8 mouse cellular contexts compared by ENCODE assay signal in the genomic region with DNA sequence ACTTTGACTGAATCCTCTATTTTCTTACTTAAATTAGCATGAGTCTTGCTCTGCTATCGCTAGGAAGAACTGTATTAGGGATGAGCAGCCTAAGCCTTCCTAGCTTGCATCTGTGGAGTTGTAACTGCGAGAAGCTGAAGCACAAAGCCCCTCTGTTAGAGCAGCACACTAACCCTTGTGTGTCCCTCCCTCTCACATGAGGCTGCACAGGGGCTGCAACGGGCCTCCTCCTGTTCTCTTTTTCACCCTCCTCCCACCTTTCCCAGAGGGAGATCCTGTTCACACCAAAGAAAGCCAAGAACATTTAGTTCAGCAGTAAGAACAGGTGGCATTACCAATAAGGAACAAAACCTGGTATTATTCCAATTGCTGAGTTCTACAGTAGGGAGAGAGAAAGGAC. TPM values are rescaled to one million over a fixed set of nuclear protein-coding genes. Genes with fewer than 3 reads are reported as not detected.
DNase-seq lines count a peak whose midpoint lies in the region; ATAC-seq lines count a peak whose summit lies in the region.

No protein-coding gene starts in this region.

- no peaks in the 10 kb centered on the region for H3K27me3 ChIP-seq in midbrain, embryonic 12.5 days
- H3K27me3 ChIP-seq in midbrain, embryonic 15.5 days (replicated peaks) = no peaks in the 10 kb centered on the region
- no peaks in the 10 kb centered on the region for H3K27me3 ChIP-seq in embryonic facial prominence, embryonic 12.5 days
- no peaks in the 10 kb centered on the region for H3K27me3 ChIP-seq in heart, embryonic 11.5 days (ENCODE audit: control insufficient read depth, insufficient read depth, low read length)

- no peaks in the 10 kb centered on the region for H3K9me3 ChIP-seq in midbrain, embryonic 12.5 days
- H3K9me3 ChIP-seq in midbrain, embryonic 15.5 days = no peaks in the 10 kb centered on the region
- no peaks in the 10 kb centered on the region for H3K9me3 ChIP-seq in embryonic facial prominence, embryonic 12.5 days
- no peaks in the 10 kb centered on the region for H3K9me3 ChIP-seq in heart, embryonic 11.5 days (replicated peaks; ENCODE audit: control insufficient read depth, low read length)

- 0 out of 2 replicates have a peak overlapping the region, but pooled peaks have one; percentile 5 for H3K27ac ChIP-seq in midbrain, embryonic 12.5 days (replicated peaks)
- no peak overlapping the region for H3K27ac ChIP-seq in midbrain, embryonic 15.5 days
- H3K27ac ChIP-seq in embryonic facial prominence, embryonic 12.5 days = no peak overlapping the region
- no peak overlapping the region for H3K27ac ChIP-seq in heart, embryonic 11.5 days (ENCODE audit: low read depth, low read length)

- no peaks in the 10 kb centered on the region for H3K36me3 ChIP-seq in midbrain, embryonic 12.5 days
- H3K36me3 ChIP-seq in midbrain, embryonic 15.5 days (replicated peaks) = no peaks in the 10 kb centered on the region
- H3K36me3 ChIP-seq in embryonic facial prominence, embryonic 12.5 days = no peaks in the 10 kb centered on the region
- no peaks in the 10 kb centered on the region for H3K36me3 ChIP-seq in heart, embryonic 11.5 days (ENCODE audit: control insufficient read depth, insufficient read depth, low read length)

- H3K4me2 ChIP-seq in midbrain, embryonic 12.5 days (replicated peaks) = no peak overlapping the region
- no peak overlapping the region for H3K4me2 ChIP-seq in midbrain, embryonic 15.5 days
- no peak overlapping the region for H3K4me2 ChIP-seq in embryonic facial prominence, embryonic 12.5 days (replicated peaks)
- H3K4me2 ChIP-seq in heart, embryonic 11.5 days = no peak overlapping the region

- H3K4me3 ChIP-seq in midbrain, embryonic 12.5 days = no peak overlapping the region
- no peak overlapping the region for H3K4me3 ChIP-seq in midbrain, embryonic 15.5 days
- no peak overlapping the region for H3K4me3 ChIP-seq in embryonic facial prominence, embryonic 12.5 days
- no peak overlapping the region for H3K4me3 ChIP-seq in heart, embryonic 11.5 days (ENCODE audit: low read depth, low read length)

- peak; percentile 84 for DNase-seq in layer of hippocampus, adult 9-11 months
- DNase-seq in skeletal muscle tissue, adult 2 months (ENCODE audit: low read depth, low spot score) = peak; percentile 75
- DNase-seq in thymus, postnatal 36 days = no peak

- no peak for ATAC-seq in midbrain, embryonic 12.5 days (ENCODE audit: low FRiP score, low read depth)
- no peak for ATAC-seq in midbrain, embryonic 15.5 days (replicated peaks)
- ATAC-seq in embryonic facial prominence, embryonic 12.5 days (ENCODE audit: insufficient number of reproducible peaks, insufficient read depth, low FRiP score, low TSS enrichment) = 0 out of 2 replicates have a peak, but pooled peaks have one; percentile 67
- no peak for ATAC-seq in heart, embryonic 11.5 days (replicated peaks; ENCODE audit: insufficient number of reproducible peaks, low FRiP score, low TSS enrichment)
- ATAC-seq in erythroid progenitor cell, adult 5-6 weeks (replicated peaks; ENCODE audit: low FRiP score, poor library complexity, severe bottlenecking) = no peak

- 24% methylated on average over 3 of the region's 3 CpGs for WGBS in midbrain, embryonic 12.5 days
- WGBS in midbrain, embryonic 15.5 days = 35% methylated on average over 3 of the region's 3 CpGs
- WGBS in embryonic facial prominence, embryonic 12.5 days = 22% methylated on average over 3 of the region's 3 CpGs
- 46% methylated on average over 3 of the region's 3 CpGs for WGBS in heart, embryonic 11.5 days (ENCODE audit: insufficient replicate concordance)

- no peak overlapping the region; the same call in 1 of the 2 replicates for H3K9ac ChIP-seq in midbrain, embryonic 12.5 days (replicated peaks)
- H3K9ac ChIP-seq in midbrain, embryonic 15.5 days = no peak overlapping the region
- H3K9ac ChIP-seq in embryonic facial prominence, embryonic 12.5 days = no peak overlapping the region
- H3K9ac ChIP-seq in heart, embryonic 11.5 days (ENCODE audit: low read depth, low read length) = no peak overlapping the region

- H3K4me1 ChIP-seq in midbrain, embryonic 12.5 days = peaks cover 10% of the 10 kb centered on the region
- H3K4me1 ChIP-seq in midbrain, embryonic 15.5 days = no peaks in the 10 kb centered on the region
- no peaks in the 10 kb centered on the region for H3K4me1 ChIP-seq in embryonic facial prominence, embryonic 12.5 days
- peaks cover 12% of the 10 kb centered on the region for H3K4me1 ChIP-seq in heart, embryonic 11.5 days (ENCODE audit: control insufficient read depth, insufficient read depth, low read length)

RNA-seq across cellular contexts. Expression of gene Usp54, which starts 45.1 kb away (rescaled TPM):
- 16.6 and 18.6 TPM in 2 replicates for polyA plus RNA-seq in midbrain, embryonic 12.5 days (2016; fragmentation: Nextera tagmentation; extraction: Ambion mirVana)
- 13.4 and 14.5 TPM in 2 replicates for polyA plus RNA-seq in midbrain, embryonic 15.5 days (2015; fragmentation: Nextera tagmentation; extraction: Ambion mirVana)
- polyA plus RNA-seq in embryonic facial prominence, embryonic 12.5 days (2016; fragmentation: Nextera tagmentation; extraction: Ambion mirVana) = 10.6 and 11.1 TPM in 2 replicates
- 5.4 and 7.2 TPM in 2 replicates for polyA plus RNA-seq in heart, embryonic 11.5 days (2014; fragmentation: Nextera tagmentation; extraction: Ambion mirVana)
- total RNA-seq in erythroid progenitor cell, adult 5-6 weeks (2015; ENCODE audit: low replicate concordance) = 4.0 and 8.4 TPM in 2 replicates
- 4.7 and 5.5 TPM in 2 replicates for total RNA-seq in erythroid progenitor cell, adult 5-6 weeks (2017; ENCODE audit: low replicate concordance)

RNA-seq across cellular contexts. Expression of gene Ppp3cb, which starts 49.4 kb away (rescaled TPM):
- 66.2 and 68.8 TPM in 2 replicates for polyA plus RNA-seq in midbrain, embryonic 12.5 days (2016; fragmentation: Nextera tagmentation; extraction: Ambion mirVana)
- polyA plus RNA-seq in midbrain, embryonic 15.5 days (2015; fragmentation: Nextera tagmentation; extraction: Ambion mirVana) = 89.3 and 95.9 TPM in 2 replicates
- polyA plus RNA-seq in embryonic facial prominence, embryonic 12.5 days (2016; fragmentation: Nextera tagmentation; extraction: Ambion mirVana) = 59.5 and 62.4 TPM in 2 replicates
- polyA plus RNA-seq in heart, embryonic 11.5 days (2014; fragmentation: Nextera tagmentation; extraction: Ambion mirVana) = 43.1 and 46.8 TPM in 2 replicates
- total RNA-seq in erythroid progenitor cell, adult 5-6 weeks (2015; ENCODE audit: low replicate concordance) = 246 and 256 TPM in 2 replicates
- total RNA-seq in erythroid progenitor cell, adult 5-6 weeks (2017; ENCODE audit: low replicate concordance) = 136 and 181 TPM in 2 replicates

Comparison
In these comparisons a context has a peak if more than half of its experiments do, and no peak if none do; other contexts are left out.
1. DNase-seq: peak in layer of hippocampus, adult 9-11 months (single experiment) and skeletal muscle tissue, adult 2 months (single experiment); none in thymus, postnatal 36 days (0 of 2).